Mouse (Mus musculus) E14TG2a.4 (cell line): ENCODE measurements around the gene Bfsp2.

Experiments used
- H3K27me3 ChIP-seq: 2 replicates; pipeline ENCODE4 v1.6.1; 2014; ENCODE audit warnings: low read length, control low read depth; ENCODE audit not compliant: insufficient read depth
- H3K36me3 ChIP-seq: 2 replicates; pipeline ENCODE4 v1.6.1; 2014; ENCODE audit warnings: low read length, control low read depth; ENCODE audit not compliant: insufficient read depth
- H3K4me1 ChIP-seq: replicated peaks from 2 replicates; pipeline ENCODE4 v1.6.1; 2014; ENCODE audit warnings: low read depth, low read length, control low read depth
- H3K4me3 ChIP-seq: replicated peaks from 2 replicates; pipeline ENCODE4 v1.5.1; 2014; ENCODE audit warnings: mild to moderate bottlenecking, low read length
- H3K9me3 ChIP-seq: 2 replicates; pipeline ENCODE4 v1.6.1; 2014; ENCODE audit warnings: low read length, control low read depth
- CTCF ChIP-seq: conservative IDR thresholded peaks from 2 replicates; pipeline ENCODE4 v1.5.1; 2014; ENCODE audit warnings: low read length
- NANOG ChIP-seq: IDR thresholded peaks from 2 replicates; pipeline ENCODE4 v1.6.1; 2014; ENCODE audit warnings: borderline replicate concordance, low read length, mixed read lengths
- POU5F1 ChIP-seq: IDR thresholded peaks from 2 replicates; pipeline ENCODE4 v1.6.1; 2014; ENCODE audit warnings: low read length, borderline replicate concordance

Gene Bfsp2

DNA sequence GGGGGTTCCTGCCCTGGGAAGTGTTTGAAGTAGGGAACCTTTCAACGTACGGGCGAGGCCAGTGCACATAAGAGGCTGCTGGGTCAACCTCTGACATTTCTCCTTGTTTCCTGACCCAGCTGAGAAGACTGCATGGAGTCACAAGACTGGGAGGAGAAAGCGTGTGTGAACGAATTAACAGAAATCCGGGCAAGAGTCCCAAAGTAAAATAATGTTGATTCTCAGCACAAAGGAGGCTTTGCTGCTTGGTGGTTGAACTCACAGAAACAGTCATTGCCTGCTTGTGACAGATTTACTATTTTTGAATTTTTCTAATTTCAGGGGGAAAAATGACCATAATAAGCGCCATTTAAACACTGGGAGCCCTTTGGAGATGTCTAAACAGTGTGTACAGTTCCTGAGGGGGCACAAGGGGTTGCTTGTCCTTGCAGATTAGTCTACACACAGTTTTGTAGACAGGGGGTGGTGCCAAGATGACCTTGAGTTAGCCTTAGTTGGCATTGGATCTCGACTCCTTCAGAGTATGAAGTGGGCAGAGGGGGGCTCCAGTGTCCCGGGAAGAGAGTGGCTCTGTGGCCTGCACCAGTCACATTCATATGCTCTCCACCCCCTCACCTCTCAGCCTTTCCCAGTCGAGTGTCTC, 93.1 kb downstream of the Bfsp2 start:
- H3K27me3 ChIP-seq, result no peaks in the 10 kb centered on the region; the same call in 1 of the 2 replicates

GRCm38 (mm10) chr9:103386573-103386972, 93.6 kb downstream of the Bfsp2 start:
- Histone ChIP-seq H3K27me3 (no peaks in the 10 kb centered on the region; the same call in 1 of the 2 replicates), H3K4me1 (peaks cover 20% of the 10 kb centered on the region), H3K4me3 (no peak overlapping the region), H3K36me3 (no peaks in the 10 kb centered on the region), H3K9me3 (no peaks in the 10 kb centered on the region)
- TF ChIP-seq POU5F1 (no peak), CTCF (no peak)

More for the DNA sequence above, 93.1 kb downstream of the Bfsp2 start:
- no peaks in the 10 kb centered on the region for H3K9me3 ChIP-seq
- H3K4me3 ChIP-seq, result no peak overlapping the region
- TF ChIP-seq POU5F1 (no peak), CTCF (no peak), NANOG (no peak)
- H3K4me1 ChIP-seq, result peaks cover 25% of the 10 kb centered on the region
- H3K36me3 ChIP-seq, result no peaks in the 10 kb centered on the region

GRCm38 (mm10) chr9:103385600-103385999, 94.6 kb downstream of the Bfsp2 start:
- Histone ChIP-seq H3K9me3 (no peaks in the 10 kb centered on the region), H3K4me1 (peaks cover 18% of the 10 kb centered on the region), H3K27me3 (no peaks in the 10 kb centered on the region; the same call in 1 of the 2 replicates), H3K4me3 (no peak overlapping the region), H3K36me3 (no peaks in the 10 kb centered on the region)
- TF ChIP-seq POU5F1, result no peak
- TF ChIP-seq CTCF, result no peak
- no peak for TF ChIP-seq NANOG

DNA sequence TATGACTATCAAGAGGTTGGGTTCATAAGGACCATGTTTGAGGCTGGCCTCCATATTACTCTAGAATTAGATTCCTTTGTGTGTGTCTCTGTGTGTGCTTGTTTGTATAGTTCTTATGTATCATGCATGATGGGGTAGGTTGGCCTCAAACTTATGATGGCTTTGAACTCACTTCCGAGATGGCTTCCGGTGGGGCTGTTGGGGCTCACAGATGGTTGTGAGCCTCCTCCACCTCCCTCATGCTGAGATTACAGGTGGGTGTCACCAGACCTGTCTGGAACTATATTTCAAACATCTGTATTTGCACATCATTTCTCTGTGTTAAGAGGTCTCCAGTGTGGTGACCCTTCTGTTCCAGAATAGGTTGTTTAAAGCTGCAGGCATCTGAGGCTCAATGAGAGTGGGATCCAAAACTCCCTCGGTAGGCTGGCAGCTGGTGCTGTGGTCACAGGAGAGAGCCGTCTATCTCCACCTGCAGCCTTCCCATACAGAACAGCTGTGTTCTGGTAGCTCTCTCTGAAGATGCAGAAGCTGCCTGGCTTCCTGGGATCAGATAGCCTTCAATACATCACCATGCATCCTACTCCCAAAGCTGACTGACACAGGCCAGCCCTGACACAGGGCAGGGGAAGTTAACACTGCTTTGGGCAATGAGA, 96.0 kb downstream of the Bfsp2 start:
- H3K27me3 ChIP-seq, result no peaks in the 10 kb centered on the region; the same call in 1 of the 2 replicates
- no peak for TF ChIP-seq CTCF
- TF ChIP-seq POU5F1, result no peak
- TF ChIP-seq NANOG, result no peak
- H3K4me3 ChIP-seq, result no peak overlapping the region
- no peaks in the 10 kb centered on the region for H3K36me3 ChIP-seq
- no peaks in the 10 kb centered on the region for H3K9me3 ChIP-seq
- H3K4me1 ChIP-seq, result peaks cover 27% of the 10 kb centered on the region

DNA sequence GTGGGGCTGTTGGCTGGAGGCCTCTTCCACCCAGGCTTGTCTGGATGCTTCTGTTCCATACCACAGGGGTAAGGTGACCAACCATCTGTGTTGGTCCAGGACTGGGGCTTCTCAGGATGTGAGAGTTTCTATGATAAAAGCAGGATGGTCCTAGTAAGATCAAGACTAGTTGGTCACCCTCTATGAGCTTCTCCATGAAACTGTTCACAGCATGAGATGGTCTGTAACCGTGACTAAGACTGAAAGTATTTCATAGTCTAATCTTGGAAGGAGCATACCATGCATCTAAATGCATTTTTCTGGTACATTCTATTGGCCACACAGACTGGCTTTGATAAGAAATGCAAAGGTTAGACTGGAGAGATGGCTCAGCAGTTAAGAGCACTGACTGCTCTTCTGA, 96.6 kb downstream of the Bfsp2 start:
- TF ChIP-seq POU5F1, result no peak
- no peak for TF ChIP-seq CTCF
- no peak for TF ChIP-seq NANOG
- Histone ChIP-seq H3K4me1 (peaks cover 34% of the 10 kb centered on the region), H3K36me3 (no peaks in the 10 kb centered on the region), H3K9me3 (no peaks in the 10 kb centered on the region), H3K27me3 (no peaks in the 10 kb centered on the region; the same call in 1 of the 2 replicates), H3K4me3 (no peak overlapping the region)

GRCm38 (mm10) chr9:103382989-103383388, 97.2 kb downstream of the Bfsp2 start:
- TF ChIP-seq POU5F1 (no peak), CTCF (no peak), NANOG (no peak)
- no peaks in the 10 kb centered on the region for H3K36me3 ChIP-seq
- no peaks in the 10 kb centered on the region for H3K9me3 ChIP-seq
- no peak overlapping the region for H3K4me3 ChIP-seq
- H3K4me1 ChIP-seq, result peaks cover 35% of the 10 kb centered on the region
- H3K27me3 ChIP-seq, result no peaks in the 10 kb centered on the region; the same call in 1 of the 2 replicates

DNA sequence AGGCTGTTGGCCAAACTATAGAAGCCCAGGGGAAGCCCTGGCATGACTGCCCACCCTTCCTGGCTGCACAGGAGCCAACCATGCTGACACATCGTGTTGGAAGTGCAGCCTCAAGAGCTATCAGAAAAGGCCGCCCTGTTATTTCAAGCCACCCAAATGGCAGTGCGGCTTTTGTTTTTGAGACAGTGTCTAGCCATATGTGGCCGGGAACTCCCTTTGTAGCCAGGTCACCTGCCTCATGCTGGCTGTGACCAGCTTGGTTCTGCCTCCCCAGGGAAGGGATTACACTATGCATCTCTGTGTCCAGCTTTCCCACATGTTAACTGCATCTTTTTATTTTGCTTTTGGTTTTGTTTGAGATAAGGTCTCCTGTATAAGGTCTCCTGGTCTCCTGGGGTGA, 99.7 kb downstream of the Bfsp2 start:
- no peaks in the 10 kb centered on the region for H3K36me3 ChIP-seq
- H3K4me1 ChIP-seq, result peaks cover 37% of the 10 kb centered on the region
- no peaks in the 10 kb centered on the region for H3K9me3 ChIP-seq
- no peak overlapping the region for H3K4me3 ChIP-seq
- TF ChIP-seq CTCF (no peak), NANOG (no peak), POU5F1 (no peak)
- no peaks in the 10 kb centered on the region; the same call in 1 of the 2 replicates for H3K27me3 ChIP-seq

- no peak overlapping the region for H3K4me3 ChIP-seq
- no peaks in the 10 kb centered on the region for H3K36me3 ChIP-seq
- H3K27me3 ChIP-seq, result no peaks in the 10 kb centered on the region; the same call in 1 of the 2 replicates
- H3K4me1 ChIP-seq, result peaks cover 37% of the 10 kb centered on the region
- no peaks in the 10 kb centered on the region for H3K9me3 ChIP-seq
- TF ChIP-seq CTCF (no peak), POU5F1 (no peak), NANOG (no peak)
Measured at GRCm38 (mm10) chr9:103379199-103379598, 101.0 kb downstream of the Bfsp2 start.
